ENCODE assay signal across 27 mouse cellular contexts in genomic region chr17:36025901-36026300, GRCm38 (mm10). TPM values are rescaled to one million over a fixed set of nuclear protein-coding genes. Genes with fewer than 3 reads are reported as not detected.
"Had no signal": no experiment of that assay in that cellular context is flagged by ENCODE, and none has a peak within 500 bp of the region (broad histone marks: within the 10 kb centered on the region; RNA-seq: fewer than 3 reads in every experiment).

No protein-coding gene starts in this region.

- ATAC-seq: liver, embryonic 12.5 days; midbrain, embryonic 13.5 days; midbrain, embryonic 16.5 days had no signal

- H3K4me2 ChIP-seq: kidney, embryonic 15.5 days; limb, embryonic 13.5 days; liver, embryonic 12.5 days; liver, embryonic 15.5 days; lung, embryonic 15.5 days; midbrain, embryonic 13.5 days; neural tube, embryonic 13.5 days had no signal

- H3K36me3 ChIP-seq: kidney, embryonic 15.5 days; limb, embryonic 10.5 days; limb, embryonic 13.5 days; liver, embryonic 15.5 days; lung, embryonic 15.5 days; midbrain, embryonic 13.5 days; neural tube, embryonic 13.5 days had no signal

- DNase-seq: kidney, postnatal 10 days; kidney, postnatal 36 days; liver; lung, adult 18-20 months; lung, postnatal 10 days; lung, postnatal 36 days; thymus, adult 18-20 months; thymus, postnatal 36 days had no signal

- H3K27me3 ChIP-seq: kidney, embryonic 15.5 days; limb, embryonic 13.5 days; liver, embryonic 12.5 days; liver, embryonic 15.5 days; lung, embryonic 15.5 days; megakaryocyte, embryonic 14.5 days; midbrain, embryonic 13.5 days; neural tube, embryonic 13.5 days had no signal

- H3K4me1 ChIP-seq: limb, embryonic 10.5 days; midbrain, embryonic 13.5 days had no signal

- H3K27ac ChIP-seq: kidney, embryonic 15.5 days; limb, embryonic 10.5 days; limb, embryonic 13.5 days; liver, embryonic 12.5 days; liver, embryonic 15.5 days; lung, embryonic 15.5 days; midbrain, embryonic 13.5 days; neural tube, embryonic 13.5 days had no signal

- H3K9me3 ChIP-seq: kidney, embryonic 15.5 days; limb, embryonic 10.5 days; limb, embryonic 13.5 days; liver, embryonic 12.5 days; liver, embryonic 15.5 days; lung, embryonic 15.5 days; midbrain, embryonic 13.5 days; neural tube, embryonic 13.5 days had no signal

- H3K4me3 ChIP-seq: kidney, embryonic 15.5 days; limb, embryonic 10.5 days; limb, embryonic 13.5 days; liver, embryonic 12.5 days; liver, embryonic 15.5 days; lung, embryonic 15.5 days; midbrain, embryonic 13.5 days; myocyte; neural tube, embryonic 13.5 days had no signal

- H3K9ac ChIP-seq: kidney, embryonic 15.5 days; limb, embryonic 13.5 days; liver, embryonic 12.5 days; liver, embryonic 15.5 days; lung, embryonic 15.5 days; midbrain, embryonic 13.5 days; neural tube, embryonic 13.5 days had no signal

RNA-seq across cellular contexts. Expression of gene Gm6034, which starts 16.9 kb away (rescaled TPM):
- total RNA-seq: layer of hippocampus, postnatal 25 days; left cerebral cortex, adult 18-20 months; left cerebral cortex, postnatal 25 days; neutrophil, adult 5-6 weeks had no signal
- polyA plus RNA-seq: kidney, embryonic 15.5 days; limb, embryonic 10.5 days; limb, embryonic 13.5 days; liver, embryonic 12.5 days; liver, embryonic 15.5 days; lung, embryonic 15.5 days; midbrain, embryonic 13.5 days; midbrain, embryonic 16.5 days; myocyte; neural tube, embryonic 13.5 days; small intestine, adult 2 months; testis, adult 2 months; urinary bladder, adult 2 months had no signal

RNA-seq across cellular contexts. Expression of gene Gm11127, which starts 32.3 kb away (rescaled TPM):
- total RNA-seq: monocyte, adult 5-6 weeks; neutrophil, adult 5-6 weeks had no signal
- polyA plus RNA-seq: kidney, embryonic 15.5 days; limb, embryonic 10.5 days; limb, embryonic 13.5 days; liver, embryonic 12.5 days; liver, embryonic 15.5 days; lung, embryonic 15.5 days; midbrain, embryonic 13.5 days; midbrain, embryonic 16.5 days; neural tube, embryonic 13.5 days had no signal
